ENCODE assay signal across 19 mouse cellular contexts in genomic region chr13:51766756-51767155, GRCm38 (mm10).
"Had no signal": no experiment of that assay in that cellular context is flagged by ENCODE, and none has a peak within 500 bp of the region (broad histone marks: within the 10 kb centered on the region; RNA-seq: fewer than 3 reads in every experiment).

No protein-coding gene starts in this region.

- H3K4me3 ChIP-seq: gastrocnemius, adult 2 months; heart, embryonic 10.5 days; heart, embryonic 12.5 days; hindbrain, embryonic 10.5 days; hindbrain, embryonic 12.5 days; intestine, embryonic 15.5 days; layer of hippocampus, adult 2 months; left cerebral cortex, adult 2 months; limb, embryonic 10.5 days; limb, embryonic 12.5 days; liver, embryonic 13.5 days had no signal

- H3K36me3 ChIP-seq: heart, embryonic 12.5 days; hindbrain, embryonic 10.5 days; hindbrain, embryonic 12.5 days; intestine, embryonic 15.5 days; limb, embryonic 10.5 days; limb, embryonic 12.5 days; liver, embryonic 13.5 days had no signal

- H3K4me1 ChIP-seq: intestine, embryonic 15.5 days; limb, embryonic 12.5 days had no signal

- H3K27ac ChIP-seq: gastrocnemius, adult 2 months; heart, embryonic 10.5 days; hindbrain, embryonic 10.5 days; hindbrain, embryonic 12.5 days; hindbrain, embryonic 14.5 days; intestine, embryonic 15.5 days; layer of hippocampus, adult 2 months; left cerebral cortex, adult 2 months; limb, embryonic 10.5 days; limb, embryonic 12.5 days; liver, embryonic 13.5 days had no signal

- H3K27me3 ChIP-seq: heart, embryonic 12.5 days; hindbrain, embryonic 12.5 days; intestine, embryonic 15.5 days; limb, embryonic 12.5 days; liver, embryonic 13.5 days had no signal

- DNase-seq: gastrocnemius, adult 2 months; gastrocnemius, postnatal 10 days; gastrocnemius, postnatal 25 days; heart, adult 18-20 months; heart, postnatal 10 days; heart, postnatal 4 days; kidney, postnatal 25 days; liver; liver, embryonic 13.5 days had no signal
